Mouse (Mus musculus) ES-Bruce4 (cell line): ENCODE data around the gene Evx2. TPM values are rescaled to one million over a fixed set of nuclear protein-coding genes. Genes with fewer than 3 reads are reported as not detected.

Experiments used
- H3K27ac ChIP-seq: 2 replicates; pipeline ENCODE4 v1.5.1; 2012; ENCODE audit warnings: low read length, inconsistent platforms; ENCODE audit not compliant: insufficient read depth
- H3K27me3 ChIP-seq: 2 replicates; pipeline ENCODE4 v1.6.1; 2012; ENCODE audit warnings: mild to moderate bottlenecking, low read length, inconsistent platforms; ENCODE audit not compliant: control insufficient read depth, poor library complexity, insufficient read depth, severe bottlenecking
- H3K36me3 ChIP-seq: 2 replicates; pipeline ENCODE4 v1.6.1; 2012; ENCODE audit warnings: inconsistent platforms, mild to moderate bottlenecking, low read length, moderate library complexity; ENCODE audit not compliant: control insufficient read depth, poor library complexity, insufficient read depth, severe bottlenecking
- H3K4me1 ChIP-seq: one replicate; pipeline ENCODE4 v1.8.1; 2011; ENCODE audit warnings: low read length; ENCODE audit not compliant: control insufficient read depth, insufficient read depth
- H3K4me3 ChIP-seq: 2 replicates; pipeline ENCODE4 v1.5.1; 2011; ENCODE audit warnings: low read depth, mild to moderate bottlenecking, low read length
- H3K9ac ChIP-seq: 2 replicates; pipeline ENCODE4 v1.6.1; 2012; ENCODE audit warnings: low read depth, mild to moderate bottlenecking, inconsistent platforms; ENCODE audit not compliant: poor library complexity, severe bottlenecking
- H3K9me3 ChIP-seq: replicated peaks from 2 replicates; pipeline ENCODE4 v1.6.1; 2012; ENCODE audit warnings: mild to moderate bottlenecking, low read length, inconsistent platforms; ENCODE audit not compliant: control insufficient read depth, poor library complexity, insufficient read depth, severe bottlenecking
- CTCF ChIP-seq: IDR thresholded peaks from one replicate; pipeline ENCODE4 v1.8.1; 2011; ENCODE audit warnings: low read depth, low read length
- EP300 ChIP-seq: IDR thresholded peaks from 2 replicates; pipeline ENCODE4 v1.6.1; 2011; ENCODE audit warnings: low read depth, low read length; ENCODE audit not compliant: insufficient read depth
- POLR2A ChIP-seq: IDR thresholded peaks from one replicate; pipeline ENCODE4 v1.8.1; 2011; ENCODE audit warnings: low read length; ENCODE audit not compliant: insufficient read depth
- polyA plus RNA-seq: library from polyadenylated mRNA; stranded (reverse); fragments of >200 nt; gene quantifications from 2 replicates; pipeline ENCODE4 v1.2.4, GENCODE M21; 2011; ENCODE audit warnings: low read depth; ENCODE audit not compliant: missing spikeins, insufficient read depth, insufficient read length

Evx2 gene
- polyA plus RNA-seq, 1 experiment, result not detected

DNA sequence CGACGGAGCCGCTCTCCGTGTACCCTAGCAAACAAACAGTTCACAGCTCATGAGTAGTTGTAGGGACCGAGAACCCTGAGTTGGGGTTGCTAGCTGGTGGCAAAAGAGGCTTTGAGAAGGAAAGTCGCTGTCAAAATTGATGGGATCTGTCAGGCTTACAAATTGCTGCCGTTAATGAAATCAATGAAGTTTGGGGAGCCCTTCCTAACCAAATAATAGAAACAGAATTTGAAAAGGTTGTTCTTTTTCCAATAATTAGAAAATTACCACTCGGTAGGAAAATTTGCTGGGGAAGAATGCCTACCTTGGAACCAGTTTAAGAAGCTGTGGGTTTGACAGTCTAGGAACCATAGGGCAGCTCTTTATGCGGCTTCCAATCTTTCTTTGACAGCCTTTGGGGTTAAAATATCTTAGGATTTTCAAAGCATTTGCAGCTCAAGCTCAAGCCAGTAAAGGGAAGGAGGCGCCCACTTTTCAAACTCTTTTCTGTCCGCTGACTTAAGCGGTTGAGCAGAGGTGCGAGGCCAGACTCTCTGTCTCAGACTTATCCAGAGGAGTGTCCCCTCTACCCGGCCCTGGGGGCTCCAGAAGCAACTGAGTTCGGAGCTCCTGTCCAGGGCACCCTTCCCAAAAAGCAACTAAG lies 1.2 kb downstream of the Evx2 start:
- Histone ChIP-seq H3K27ac (no peak overlapping the region), H3K4me3 (peak overlapping the region; percentile 12), H3K27me3 (peaks cover 47% of the 10 kb centered on the region), H3K36me3 (no peaks in the 10 kb centered on the region), H3K4me1 (no peaks in the 10 kb centered on the region), H3K9me3 (no peaks in the 10 kb centered on the region), H3K9ac (no peak overlapping the region)
- TF ChIP-seq CTCF, result no peak
- TF ChIP-seq EP300, result no peak
- TF ChIP-seq POLR2A, result no peak

DNA sequence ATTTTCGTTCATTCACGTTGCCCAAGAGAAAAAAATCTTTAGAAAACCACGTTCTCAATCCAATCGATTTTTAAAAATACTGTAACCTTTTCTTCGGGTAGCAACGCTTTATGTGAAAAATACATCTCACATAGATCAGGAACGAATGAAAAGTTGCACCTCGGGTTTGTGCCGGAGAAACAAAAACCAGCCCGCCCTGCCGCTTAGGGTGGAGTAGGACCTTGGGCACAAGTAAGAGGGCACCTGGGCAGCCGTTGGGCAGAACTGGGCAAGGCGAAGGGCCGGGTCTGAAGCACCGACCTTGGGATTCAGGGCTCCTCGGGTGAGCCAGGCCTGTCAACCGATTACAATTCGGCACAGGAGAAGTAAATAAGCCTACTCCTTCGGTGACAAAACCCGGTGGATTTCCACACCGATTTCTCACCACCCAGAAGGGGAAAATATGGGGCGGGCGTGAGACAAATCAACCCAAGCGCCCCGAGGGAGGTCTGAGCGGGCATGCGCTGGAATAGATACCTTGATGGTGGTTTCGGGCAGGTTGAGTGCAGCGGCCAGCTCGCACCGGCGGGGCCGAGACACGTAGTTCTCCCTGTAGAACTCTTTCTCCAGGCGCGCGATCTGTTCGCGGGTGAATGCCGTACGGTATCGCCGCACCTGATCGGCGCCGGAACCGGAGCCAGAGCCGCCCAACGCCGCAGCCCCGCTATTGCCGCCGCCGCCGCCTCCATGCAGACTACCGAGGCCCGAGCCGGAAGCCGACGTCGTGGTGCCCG lies 1.9 kb downstream of the Evx2 start:
- no peaks in the 10 kb centered on the region for H3K9me3 ChIP-seq
- TF ChIP-seq CTCF, result no peak
- no peak for TF ChIP-seq EP300
- no peak for TF ChIP-seq POLR2A
- no peaks in the 10 kb centered on the region for H3K4me1 ChIP-seq
- no peaks in the 10 kb centered on the region for H3K36me3 ChIP-seq
- H3K9ac ChIP-seq, result no peak overlapping the region
- H3K27me3 ChIP-seq, result peaks cover 47% of the 10 kb centered on the region
- H3K27ac ChIP-seq, result no peak overlapping the region
- peak overlapping the region; percentile 12 for H3K4me3 ChIP-seq

DNA sequence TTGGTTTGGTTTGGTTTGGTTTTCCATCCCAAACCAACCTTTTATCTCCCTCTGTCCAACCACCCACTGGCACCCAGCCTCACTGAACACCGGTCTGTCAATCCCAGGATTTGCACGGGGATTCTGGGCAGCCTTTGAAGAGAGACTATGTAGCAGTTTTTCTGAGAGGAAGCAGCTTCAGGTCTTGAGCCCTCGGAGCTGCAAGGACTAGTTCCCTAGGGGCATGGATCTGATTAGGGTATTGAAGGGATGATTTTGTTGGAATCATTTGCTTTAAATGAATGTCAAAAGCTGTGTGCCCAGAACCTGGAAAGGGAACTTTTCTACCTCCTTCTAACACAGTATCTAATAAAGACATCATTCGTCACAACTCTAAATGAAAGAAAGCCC lies 2.7 kb downstream of the Evx2 start:
- no peak overlapping the region for H3K27ac ChIP-seq
- no peaks in the 10 kb centered on the region for H3K4me1 ChIP-seq
- no peaks in the 10 kb centered on the region for H3K9me3 ChIP-seq
- H3K9ac ChIP-seq, result no peak overlapping the region
- TF ChIP-seq POLR2A (no peak), EP300 (no peak), CTCF (no peak)
- H3K36me3 ChIP-seq, result no peaks in the 10 kb centered on the region
- H3K27me3 ChIP-seq, result peaks cover 51% of the 10 kb centered on the region
- no peak overlapping the region for H3K4me3 ChIP-seq

DNA sequence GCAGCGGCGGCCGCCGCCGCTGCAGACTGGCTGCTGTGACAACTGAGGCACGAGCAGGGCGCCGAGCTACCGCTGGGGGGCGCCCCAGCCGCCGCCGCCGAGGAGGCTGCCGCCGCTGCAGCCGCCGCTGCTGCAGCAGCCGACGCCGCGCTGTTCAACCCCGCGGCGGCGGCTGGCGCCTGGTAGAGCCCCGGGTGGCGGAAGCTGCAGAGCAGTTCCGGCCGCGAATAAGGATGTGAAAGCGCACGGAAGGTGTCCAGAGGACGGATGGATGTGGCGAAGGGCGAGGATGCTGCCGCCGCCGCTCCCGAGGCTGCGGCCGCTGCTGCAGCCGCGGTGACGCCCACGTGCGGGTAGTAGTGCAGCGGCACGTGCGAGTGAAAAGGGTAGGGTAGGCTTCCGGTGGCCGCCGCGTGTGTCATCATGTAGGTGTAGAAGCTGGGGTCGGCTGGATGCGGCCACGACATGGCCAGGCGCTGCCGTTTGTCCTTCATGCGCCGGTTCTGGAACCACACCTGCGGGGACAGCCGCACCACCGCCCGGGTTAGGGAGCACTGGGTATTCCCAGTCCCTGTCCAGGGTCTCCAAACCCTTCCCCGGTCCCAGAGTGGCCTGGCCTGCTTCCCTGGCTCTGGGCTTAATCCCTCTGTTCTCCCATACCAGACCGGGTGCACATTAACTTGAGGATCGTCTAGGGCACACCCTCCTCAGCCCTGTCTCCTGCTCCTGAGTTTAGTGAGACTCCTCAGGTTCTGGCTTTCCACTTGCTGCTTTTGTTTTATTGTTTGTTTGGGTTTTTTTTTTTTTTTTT lies 3.3 kb downstream of the Evx2 start:
- TF ChIP-seq CTCF (peak; percentile 12), POLR2A (no peak)
- H3K9me3 ChIP-seq, result no peaks in the 10 kb centered on the region
- H3K4me3 ChIP-seq, result peak overlapping the region; percentile 64
- no peaks in the 10 kb centered on the region for H3K4me1 ChIP-seq
- H3K27me3 ChIP-seq, result peaks cover 50% of the 10 kb centered on the region
- peak overlapping the region; percentile 8; the same call in 1 of the 2 replicates for H3K9ac ChIP-seq
- H3K36me3 ChIP-seq, result no peaks in the 10 kb centered on the region
- H3K27ac ChIP-seq, result no peak overlapping the region

DNA sequence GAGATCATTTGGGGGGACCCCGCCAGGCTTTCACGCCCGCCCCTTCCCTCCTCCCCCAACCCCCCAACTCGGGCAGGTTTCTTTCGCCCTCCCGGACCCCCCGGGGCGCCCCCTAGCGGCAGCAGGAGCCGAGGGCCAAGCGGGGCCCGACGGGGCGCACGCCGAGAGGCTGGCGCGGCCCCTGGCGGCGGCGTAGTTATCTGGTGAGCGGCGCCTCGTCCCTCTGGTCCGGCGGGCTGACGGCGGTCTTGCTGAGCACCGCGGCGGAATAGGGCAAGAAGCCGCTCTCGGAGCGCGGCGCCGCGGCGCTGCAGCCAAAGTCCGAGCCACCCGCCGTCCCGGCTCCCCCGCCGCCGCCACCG lies 4.0 kb downstream of the Evx2 start:
- peaks cover 49% of the 10 kb centered on the region for H3K27me3 ChIP-seq
- no peak overlapping the region for H3K27ac ChIP-seq
- peak overlapping the region; percentile 8; the same call in 1 of the 2 replicates for H3K9ac ChIP-seq
- H3K4me3 ChIP-seq, result peak overlapping the region; percentile 39; the same call in 1 of the 2 replicates
- TF ChIP-seq CTCF, result peak; percentile 44
- no peak for TF ChIP-seq EP300
- no peaks in the 10 kb centered on the region for H3K4me1 ChIP-seq
- no peaks in the 10 kb centered on the region for H3K36me3 ChIP-seq
- no peaks in the 10 kb centered on the region for H3K9me3 ChIP-seq
